Mouse (Mus musculus) bone marrow, adult 2 months (tissue): ENCODE results near the gene Aco2. TPM values are rescaled to one million over a fixed set of nuclear protein-coding genes. Genes with fewer than 3 reads are reported as not detected.

ENCODE experiments used
- H3K27ac ChIP-seq: fragments of 200-500 bp; 2 replicates; pipeline ENCODE4 v1.5.1; 2012; ENCODE audit warnings: low read depth, mild to moderate bottlenecking, control low read depth, inconsistent platforms, low read length; ENCODE audit not compliant: control insufficient read depth, poor library complexity, insufficient read depth
- H3K4me1 ChIP-seq: fragments of 200-500 bp; 2 replicates; pipeline ENCODE4 v1.6.1; 2011; ENCODE audit warnings: low read length; ENCODE audit not compliant: control insufficient read depth, insufficient read depth
- H3K4me3 ChIP-seq: fragments of 200-500 bp; replicated peaks from 2 replicates; pipeline ENCODE3; 2011; ENCODE audit warnings: mild to moderate bottlenecking, low read depth, low read length, control low read depth; ENCODE audit not compliant: control insufficient read depth
- CTCF ChIP-seq: fragments of 200-500 bp; IDR thresholded peaks from 2 replicates; pipeline ENCODE4 v1.5.1; 2011; ENCODE audit warnings: low read length, control low read depth; ENCODE audit not compliant: control insufficient read depth, insufficient read depth
- POLR2A ChIP-seq: fragments of 200-500 bp; IDR thresholded peaks from 2 replicates; pipeline ENCODE4 v1.6.1; 2011; ENCODE audit warnings: low read depth, mild to moderate bottlenecking, control low read depth, low read length, borderline replicate concordance; ENCODE audit not compliant: control insufficient read depth
- WGBS: fragments of 180-500 bp; shearing (Covaris S2); methylation state at CpG from one replicate; pipeline ENCODE4 v1.1.7; 2018; 5-methylcytosine and 5-hydroxymethylcytosine counted together
- polyA plus RNA-seq: library from polyadenylated mRNA; stranded (reverse); fragments of >200 nt; gene quantifications from 2 replicates; pipeline ENCODE4 v1.2.4, GENCODE M21; 2011; ENCODE audit warnings: low replicate concordance; ENCODE audit not compliant: missing spikeins, insufficient read depth, insufficient read length

Aco2 gene
- polyA plus RNA-seq, 1 experiment, result 71.1 TPM

GRCm38 (mm10) chr15:81849104-81849503, 23.0 kb upstream of the Aco2 start:
- WGBS, result 85% methylated on average over 9 of the region's 9 CpGs
- Histone ChIP-seq H3K4me3 (no peak overlapping the region), H3K27ac (no peak overlapping the region), H3K4me1 (no peaks in the 10 kb centered on the region)
- TF ChIP-seq CTCF (no peak), POLR2A (no peak)

GRCm38 (mm10) chr15:81850718-81851117, 21.4 kb upstream of the Aco2 start:
- no peak for TF ChIP-seq POLR2A
- TF ChIP-seq CTCF, result no peak
- Histone ChIP-seq H3K4me3 (no peak overlapping the region), H3K4me1 (0 out of 2 replicates have a peak, but pooled peaks cover 2% of the 10 kb centered on the region), H3K27ac (no peak overlapping the region)
- 77% methylated on average over 14 of the region's 14 CpGs for WGBS

- H3K4me1 ChIP-seq, result 0 out of 2 replicates have a peak, but pooled peaks cover 2% of the 10 kb centered on the region
- WGBS, result 31% methylated on average over 15 of the region's 15 CpGs
- TF ChIP-seq CTCF (no peak), POLR2A (no peak)
- H3K4me3 ChIP-seq, result no peak overlapping the region
- H3K27ac ChIP-seq, result no peak overlapping the region
These were observed 20.7 kb upstream of the Aco2 start for GRCm38 (mm10) chr15:81851375-81851774.

- WGBS, result 65% methylated on average over 9 of the region's 9 CpGs
- Histone ChIP-seq H3K4me1 (peaks cover 2% of the 10 kb centered on the region; the same call in 1 of the 2 replicates), H3K27ac (no peak overlapping the region)
These were observed 19.6 kb upstream of the Aco2 start for GRCm38 (mm10) chr15:81852411-81853000.

GRCm38 (mm10) chr15:81853081-81853480, 19.0 kb upstream of the Aco2 start:
- 64% methylated on average over 7 of the region's 7 CpGs for WGBS
- no peak for TF ChIP-seq CTCF
- TF ChIP-seq POLR2A, result no peak
- peaks cover 2% of the 10 kb centered on the region; the same call in 1 of the 2 replicates for H3K4me1 ChIP-seq
- H3K27ac ChIP-seq, result no peak overlapping the region
- no peak overlapping the region for H3K4me3 ChIP-seq

More at GRCm38 (mm10) chr15:81852411-81853000, 19.6 kb upstream of the Aco2 start:
- no peak overlapping the region for H3K4me3 ChIP-seq
- TF ChIP-seq POLR2A (no peak), CTCF (no peak)

- TF ChIP-seq POLR2A (no peak), CTCF (no peak)
- Histone ChIP-seq H3K4me3 (peak overlapping the region; percentile 93), H3K27ac (no peak overlapping the region), H3K4me1 (peaks cover 2% of the 10 kb centered on the region; the same call in 1 of the 2 replicates)
- under 1% methylated on average over 28 of the region's 28 CpGs for WGBS
These were observed 15.9 kb upstream of the Aco2 start for GRCm38 (mm10) chr15:81856030-81856790.

- under 1% methylated on average over 14 of the region's 14 CpGs for WGBS
- Histone ChIP-seq H3K4me3 (peak overlapping the region; percentile 93), H3K27ac (peak overlapping the region; percentile 89; the same call in 1 of the 2 replicates), H3K4me1 (peaks cover 2% of the 10 kb centered on the region; the same call in 1 of the 2 replicates)
- TF ChIP-seq CTCF (no peak), POLR2A (no peak)
These were observed 15.0 kb upstream of the Aco2 start for GRCm38 (mm10) chr15:81856938-81857723.

DNA sequence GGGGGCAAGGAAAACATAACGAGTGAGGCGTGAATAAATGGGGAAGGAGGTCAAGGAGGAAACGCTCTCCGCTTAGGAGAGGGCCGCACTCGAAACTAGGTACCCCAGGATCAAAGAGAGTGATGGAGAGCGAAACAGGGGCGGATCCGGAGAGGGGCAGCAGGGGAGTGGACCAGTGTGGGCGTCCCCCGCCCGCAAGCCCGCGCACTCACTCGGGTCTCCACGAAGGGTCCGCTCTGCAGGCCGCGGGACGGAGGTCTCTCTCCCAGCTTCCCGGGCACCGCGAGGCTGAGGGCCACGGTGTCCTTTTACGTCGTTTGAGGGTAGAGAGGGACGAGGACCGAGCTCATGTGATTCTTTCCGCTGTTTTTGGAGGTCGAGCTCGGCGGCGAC, 14.4 kb upstream of the Aco2 start:
- Histone ChIP-seq H3K27ac (peak overlapping the region; percentile 89), H3K4me3 (peak overlapping the region; percentile 93), H3K4me1 (peaks cover 2% of the 10 kb centered on the region; the same call in 1 of the 2 replicates)
- no peak for TF ChIP-seq CTCF
- no peak for TF ChIP-seq POLR2A
- under 1% methylated on average over 33 of the region's 33 CpGs for WGBS
